Mouse (Mus musculus): Measurements from ENCODE around the gene Rnf17.

GRCm38 (mm10) chr14:56364711-56365237, 37.6 kb upstream of the Rnf17 start, which contains the start of gene Atp12a:
- TF ChIP-seq EP300 (IDR thresholded peaks at IDR 0.05; ENCODE audit: low read length) (no peak), MEF2A (IDR thresholded peaks at IDR 0.05; ENCODE audit: borderline replicate concordance, low read depth, low read length) (no peak), USF1 (IDR thresholded peaks at IDR 0.05; ENCODE audit: low read depth, low read length) (no peak), ZC3H11A (IDR thresholded peaks at IDR 0.05; ENCODE audit: low read depth, low read length) (no peak), CTCF (conservative IDR thresholded peaks at IDR 0.05 in 1 of 2, IDR thresholded peaks at IDR 0.05 in 1 of 2; ENCODE audit: low read depth in 2 of 2, low read length in 2 of 2) (no peak)

Measured in CH12.LX (cell line).